Mouse (Mus musculus): ENCODE results near the gene Slc24a3. TPM values are rescaled to one million over a fixed set of nuclear protein-coding genes. Genes with fewer than 3 reads are reported as not detected.

Slc24a3 gene
- polyA plus RNA-seq, 1 experiment from 2014 or later = 7.9 TPM

- Histone ChIP-seq H3K27me3 (replicated peaks) (no peaks in the 10 kb centered on the region; the same call in 1 of the 2 replicates), H3K9me3 (no peaks in the 10 kb centered on the region), H3K9ac (no peak overlapping the region), H3K36me3 (no peaks in the 10 kb centered on the region), H3K4me2 (replicated peaks) (no peak overlapping the region), H3K4me3 (no peak overlapping the region), H3K27ac (no peak overlapping the region), H3K4me1 (no peaks in the 10 kb centered on the region)
- 92% methylated on average over 2 of the region's 2 CpGs for WGBS
- no peak for ATAC-seq (ENCODE audit: low FRiP score, low read depth)
These were observed 340.1 kb downstream of the Slc24a3 start for GRCm38 (mm10) chr2:145507702-145508101.

- no peaks in the 10 kb centered on the region for H3K4me1 ChIP-seq
- no peak overlapping the region for H3K4me3 ChIP-seq
- H3K27ac ChIP-seq = no peak overlapping the region
- no peaks in the 10 kb centered on the region for H3K36me3 ChIP-seq
- H3K9me3 ChIP-seq = no peaks in the 10 kb centered on the region
- WGBS = 93% methylated on average over 7 of the region's 7 CpGs
- no peak for ATAC-seq (ENCODE audit: low FRiP score, low read depth)
- H3K9ac ChIP-seq = no peak overlapping the region
- H3K27me3 ChIP-seq (replicated peaks) = no peaks in the 10 kb centered on the region
- H3K4me2 ChIP-seq (replicated peaks) = no peak overlapping the region
These were observed 343.2 kb downstream of the Slc24a3 start for GRCm38 (mm10) chr2:145510650-145511225.

- ATAC-seq (ENCODE audit: low FRiP score, low read depth) = no peak
- H3K9me3 ChIP-seq = no peaks in the 10 kb centered on the region
- H3K27me3 ChIP-seq (replicated peaks) = no peaks in the 10 kb centered on the region
- H3K36me3 ChIP-seq = no peaks in the 10 kb centered on the region
- no peaks in the 10 kb centered on the region for H3K4me1 ChIP-seq
- H3K9ac ChIP-seq = no peak overlapping the region
- 88% methylated on average over 4 of the region's 4 CpGs for WGBS
- no peak overlapping the region for H3K27ac ChIP-seq
- H3K4me3 ChIP-seq = no peak overlapping the region
- no peak overlapping the region for H3K4me2 ChIP-seq (replicated peaks)
These were observed 348.4 kb downstream of the Slc24a3 start for GRCm38 (mm10) chr2:145515956-145516355.

- no peak overlapping the region for H3K4me2 ChIP-seq (replicated peaks)
- no peaks in the 10 kb centered on the region for H3K4me1 ChIP-seq
- no peak overlapping the region for H3K4me3 ChIP-seq
- no peaks in the 10 kb centered on the region for H3K9me3 ChIP-seq
- no peak overlapping the region for H3K27ac ChIP-seq
- no peaks in the 10 kb centered on the region for H3K36me3 ChIP-seq
- no peaks in the 10 kb centered on the region for H3K27me3 ChIP-seq (replicated peaks)
- no peak overlapping the region for H3K9ac ChIP-seq
- WGBS = 51% methylated on average over 9 of the region's 9 CpGs
- ATAC-seq (ENCODE audit: low FRiP score, low read depth) = peak; percentile 75
These were observed 349.8 kb downstream of the Slc24a3 start for GRCm38 (mm10) chr2:145517346-145517745.

GRCm38 (mm10) chr2:145522017-145522416 lies 354.5 kb downstream of the Slc24a3 start:
- Histone ChIP-seq H3K27ac (no peak overlapping the region), H3K4me3 (no peak overlapping the region), H3K9me3 (no peaks in the 10 kb centered on the region), H3K4me2 (replicated peaks) (no peak overlapping the region), H3K27me3 (replicated peaks) (no peaks in the 10 kb centered on the region), H3K9ac (no peak overlapping the region), H3K4me1 (no peaks in the 10 kb centered on the region), H3K36me3 (no peaks in the 10 kb centered on the region)
- ATAC-seq (ENCODE audit: low FRiP score, low read depth) = no peak
- 74% methylated on average over 3 of the region's 3 CpGs for WGBS

- no peaks in the 10 kb centered on the region for H3K4me1 ChIP-seq
- no peak overlapping the region for H3K4me2 ChIP-seq (replicated peaks)
- H3K27ac ChIP-seq = no peak overlapping the region
- no peak overlapping the region for H3K4me3 ChIP-seq
- H3K27me3 ChIP-seq (replicated peaks) = no peaks in the 10 kb centered on the region
- no peak overlapping the region for H3K9ac ChIP-seq
- H3K9me3 ChIP-seq = no peaks in the 10 kb centered on the region
- no peaks in the 10 kb centered on the region for H3K36me3 ChIP-seq
- ATAC-seq (ENCODE audit: low FRiP score, low read depth) = no peak
- WGBS = 87% methylated on average over 4 of the region's 4 CpGs
These were observed 355.8 kb downstream of the Slc24a3 start for GRCm38 (mm10) chr2:145523381-145523780.

- no peaks in the 10 kb centered on the region for H3K4me1 ChIP-seq
- H3K9me3 ChIP-seq = no peaks in the 10 kb centered on the region
- H3K36me3 ChIP-seq = no peaks in the 10 kb centered on the region
- 88% methylated on average over 1 of the region's 1 CpGs for WGBS
- no peak for ATAC-seq (ENCODE audit: low FRiP score, low read depth)
- H3K27me3 ChIP-seq (replicated peaks) = no peaks in the 10 kb centered on the region
- no peak overlapping the region for H3K27ac ChIP-seq
- no peak overlapping the region for H3K4me2 ChIP-seq (replicated peaks)
- H3K4me3 ChIP-seq = no peak overlapping the region
- H3K9ac ChIP-seq = no peak overlapping the region
These were observed 359.6 kb downstream of the Slc24a3 start for GRCm38 (mm10) chr2:145527151-145527550.

GRCm38 (mm10) chr2:145530941-145531353 lies 363.4 kb downstream of the Slc24a3 start:
- H3K9ac ChIP-seq = no peak overlapping the region
- no peaks in the 10 kb centered on the region for H3K36me3 ChIP-seq
- no peak overlapping the region for H3K27ac ChIP-seq
- H3K27me3 ChIP-seq (replicated peaks) = no peaks in the 10 kb centered on the region
- ATAC-seq (ENCODE audit: low FRiP score, low read depth) = no peak
- H3K9me3 ChIP-seq = no peaks in the 10 kb centered on the region
- no peak overlapping the region for H3K4me3 ChIP-seq
- no peaks in the 10 kb centered on the region for H3K4me1 ChIP-seq
- 74% methylated on average over 4 of the region's 4 CpGs for WGBS
- no peak overlapping the region for H3K4me2 ChIP-seq (replicated peaks)

GRCm38 (mm10) chr2:145533086-145533485 lies 365.5 kb downstream of the Slc24a3 start:
- Histone ChIP-seq H3K27me3 (replicated peaks) (no peaks in the 10 kb centered on the region), H3K9me3 (no peaks in the 10 kb centered on the region), H3K4me2 (replicated peaks) (no peak overlapping the region), H3K36me3 (no peaks in the 10 kb centered on the region), H3K9ac (no peak overlapping the region), H3K4me3 (no peak overlapping the region), H3K4me1 (no peaks in the 10 kb centered on the region), H3K27ac (no peak overlapping the region)
- no peak for ATAC-seq (ENCODE audit: low FRiP score, low read depth)
- 87% methylated on average over 2 of the region's 2 CpGs for WGBS

- 86% methylated on average over 4 of the region's 4 CpGs for WGBS
- no peak for ATAC-seq (ENCODE audit: low FRiP score, low read depth)
- H3K4me3 ChIP-seq = no peak overlapping the region
These were observed 367.8 kb downstream of the Slc24a3 start for GRCm38 (mm10) chr2:145535307-145535706.

GRCm38 (mm10) chr2:145535774-145536173 lies 368.2 kb downstream of the Slc24a3 start:
- Histone ChIP-seq H3K9ac (no peak overlapping the region), H3K27ac (no peak overlapping the region), H3K27me3 (replicated peaks) (no peaks in the 10 kb centered on the region), H3K4me1 (no peaks in the 10 kb centered on the region), H3K4me3 (no peak overlapping the region), H3K36me3 (no peaks in the 10 kb centered on the region), H3K9me3 (no peaks in the 10 kb centered on the region), H3K4me2 (replicated peaks) (no peak overlapping the region)
- WGBS = 87% methylated on average over 4 of the region's 4 CpGs
- no peak for ATAC-seq (ENCODE audit: low FRiP score, low read depth)

More at GRCm38 (mm10) chr2:145535307-145535706, 367.8 kb downstream of the Slc24a3 start:
- Histone ChIP-seq H3K9ac (no peak overlapping the region), H3K4me2 (replicated peaks) (no peak overlapping the region), H3K36me3 (no peaks in the 10 kb centered on the region), H3K27me3 (replicated peaks) (no peaks in the 10 kb centered on the region), H3K4me1 (no peaks in the 10 kb centered on the region), H3K9me3 (no peaks in the 10 kb centered on the region), H3K27ac (no peak overlapping the region)

- ATAC-seq (ENCODE audit: low FRiP score, low read depth) = no peak
- WGBS = 66% methylated on average over 4 of the region's 4 CpGs
- no peaks in the 10 kb centered on the region for H3K4me1 ChIP-seq
These were observed 369.4 kb downstream of the Slc24a3 start for GRCm38 (mm10) chr2:145536986-145537385.

GRCm38 (mm10) chr2:145541695-145542094 lies 374.1 kb downstream of the Slc24a3 start:
- Histone ChIP-seq H3K4me1 (no peaks in the 10 kb centered on the region), H3K9ac (no peak overlapping the region), H3K9me3 (no peaks in the 10 kb centered on the region), H3K27me3 (replicated peaks) (no peaks in the 10 kb centered on the region), H3K4me3 (no peak overlapping the region), H3K4me2 (replicated peaks) (no peak overlapping the region), H3K36me3 (no peaks in the 10 kb centered on the region), H3K27ac (no peak overlapping the region)
- WGBS = 89% methylated on average over 1 of the region's 1 CpGs
- no peak for ATAC-seq (ENCODE audit: low FRiP score, low read depth)

More at GRCm38 (mm10) chr2:145536986-145537385, 369.4 kb downstream of the Slc24a3 start:
- Histone ChIP-seq H3K36me3 (no peaks in the 10 kb centered on the region), H3K9ac (no peak overlapping the region), H3K27me3 (replicated peaks) (no peaks in the 10 kb centered on the region), H3K27ac (no peak overlapping the region), H3K4me2 (replicated peaks) (no peak overlapping the region), H3K9me3 (no peaks in the 10 kb centered on the region), H3K4me3 (no peak overlapping the region)
